Mouse (Mus musculus) thymus, adult 18-20 months (tissue): ENCODE data around the gene Pdia3.
A peak's percentile ranks its signal among the peaks of the same experiment; 100 is the strongest.
"Not testable (repeated sequence)": the region's sequence is repeated elsewhere in the genome, so short reads cannot be mapped to it uniquely, and the experiment has no call there.

Source experiments
- DNase-seq, 2 experiments: peaks; one replicate each; pipeline ENCODE4 v3.0.0; 2022; ENCODE audit warnings: mixed read lengths in 2 of 2

Gene Pdia3

GRCm38 (mm10) chr2:121444178-121444577, 30.6 kb downstream of the Pdia3 start, which contains the start of gene Ell3:
TSS of gene Ell3 (minus strand) at chr2:121444278.
- DNase-seq = no peak

- DNase-seq = no peak
These were observed 31.5 kb downstream of the Pdia3 start for GRCm38 (mm10) chr2:121445117-121445516.

GRCm38 (mm10) chr2:121446506-121446905, 32.9 kb downstream of the Pdia3 start:
- no peak for DNase-seq

GRCm38 (mm10) chr2:121447006-121447405, 33.4 kb downstream of the Pdia3 start:
- no peak for DNase-seq

GRCm38 (mm10) chr2:121448136-121448535, 34.6 kb downstream of the Pdia3 start:
- DNase-seq = no peak

GRCm38 (mm10) chr2:121448739-121449535, 35.4 kb downstream of the Pdia3 start, which contains the start of gene Serf2:
TSS of gene Serf2 (plus strand) at chr2:121449195.
- DNase-seq = peak; percentile 99

GRCm38 (mm10) chr2:121449545-121450011, 36.0 kb downstream of the Pdia3 start:
- no peak for DNase-seq

GRCm38 (mm10) chr2:121450093-121450492, 36.5 kb downstream of the Pdia3 start:
- DNase-seq = no peak

- DNase-seq = no peak
These were observed 38.8 kb downstream of the Pdia3 start for GRCm38 (mm10) chr2:121452361-121452760.

- no peak for DNase-seq
These were observed 39.4 kb downstream of the Pdia3 start, which contains the start of gene Hypk for GRCm38 (mm10) chr2:121452990-121453389. TSS of gene Hypk (plus strand) at chr2:121453290.

- no peak for DNase-seq
These were observed 40.3 kb downstream of the Pdia3 start for GRCm38 (mm10) chr2:121453917-121454316.

GRCm38 (mm10) chr2:121455534-121455933, 42.0 kb downstream of the Pdia3 start:
- no peak for DNase-seq

GRCm38 (mm10) chr2:121456692-121457642, 43.4 kb downstream of the Pdia3 start, which contains the start of gene Serinc4:
TSS of gene Serinc4 (minus strand) at chr2:121456781.
- DNase-seq = peak; percentile 80 to 86

GRCm38 (mm10) chr2:121460071-121460470, 46.5 kb downstream of the Pdia3 start:
- DNase-seq = no peak

GRCm38 (mm10) chr2:121468982-121469381, 55.4 kb downstream of the Pdia3 start:
- DNase-seq = not testable (repeated sequence)

- DNase-seq = not testable (repeated sequence)
These were observed 59.2 kb downstream of the Pdia3 start for GRCm38 (mm10) chr2:121472783-121473182.

GRCm38 (mm10) chr2:121473301-121474179, 60.0 kb downstream of the Pdia3 start, which contains the start of gene Mfap1b:
TSS of gene Mfap1b (minus strand) at chr2:121474067.
- DNase-seq = peak; percentile 56 to 71

GRCm38 (mm10) chr2:121474180-121474535, 60.6 kb downstream of the Pdia3 start:
- DNase-seq = no peak

GRCm38 (mm10) chr2:121475306-121475705, 61.7 kb downstream of the Pdia3 start:
- not testable (repeated sequence) for DNase-seq

- no peak for DNase-seq
These were observed 64.1 kb downstream of the Pdia3 start for GRCm38 (mm10) chr2:121477491-121478266.

- peak in 1 of 2 experiments; percentile 12 for DNase-seq
These were observed 66.9 kb downstream of the Pdia3 start for GRCm38 (mm10) chr2:121480498-121480897.
